Mouse (Mus musculus): ENCODE measurements at regions not wholly inside any gene's neighbourhood (a gene's known extent, or its start where the extent isn't known, plus 50 kb on each side); places are given as distances from the start of the nearest gene placed in this dataset.

- DNase-seq (ENCODE audit: low spot score in 2 of 2), result no peak
Observed at GRCm38 (mm10) chr4:12628702-12629374, 457.0 kb upstream of the Fam92a start.

- DNase-seq (ENCODE audit: low spot score in 2 of 2), result no peak
Observed at GRCm38 (mm10) chr4:12627158-12627871, 455.5 kb upstream of the Fam92a start.

- no peak for DNase-seq (ENCODE audit: low spot score in 2 of 2)
Observed at GRCm38 (mm10) chr4:12620756-12621270, 449.0 kb upstream of the Fam92a start.

- no peak for DNase-seq (ENCODE audit: low spot score in 2 of 2)
Observed at GRCm38 (mm10) chr4:12620059-12620755, 448.4 kb upstream of the Fam92a start.

- DNase-seq (ENCODE audit: low spot score in 2 of 2), result no peak
Observed at GRCm38 (mm10) chr4:12616665-12617064, 444.9 kb upstream of the Fam92a start.

- no peak for DNase-seq (ENCODE audit: low spot score in 2 of 2)
Observed at GRCm38 (mm10) chr4:12611511-12611910, 439.7 kb upstream of the Fam92a start.

GRCm38 (mm10) chr4:12601165-12601919 is 429.5 kb upstream of the Fam92a start:
- DNase-seq (ENCODE audit: low spot score in 2 of 2), result no peak

GRCm38 (mm10) chr4:12595801-12596515 is 424.1 kb upstream of the Fam92a start:
- DNase-seq (ENCODE audit: low spot score in 2 of 2), result no peak

GRCm38 (mm10) chr4:12592973-12593372 is 421.2 kb upstream of the Fam92a start:
- no peak for DNase-seq (ENCODE audit: low spot score in 2 of 2)

- no peak for DNase-seq (ENCODE audit: low spot score in 2 of 2)
Observed at GRCm38 (mm10) chr4:12578102-12578501, 406.3 kb upstream of the Fam92a start.

GRCm38 (mm10) chr4:12571881-12572280 is 400.1 kb upstream of the Fam92a start:
- no peak for DNase-seq (ENCODE audit: low spot score in 2 of 2)

- DNase-seq (ENCODE audit: low spot score in 2 of 2), result no peak
Observed at GRCm38 (mm10) chr4:12570689-12571088, 398.9 kb upstream of the Fam92a start.

- no peak for DNase-seq (ENCODE audit: low spot score in 2 of 2)
Observed at GRCm38 (mm10) chr4:12567643-12568042, 395.8 kb upstream of the Fam92a start.

GRCm38 (mm10) chr4:12563016-12563415 is 391.2 kb upstream of the Fam92a start:
- DNase-seq (ENCODE audit: low spot score in 2 of 2), result no peak

- DNase-seq (ENCODE audit: low spot score in 2 of 2), result no peak
Observed at GRCm38 (mm10) chr4:12560546-12560945, 388.7 kb upstream of the Fam92a start.

GRCm38 (mm10) chr4:12560015-12560414 is 388.2 kb upstream of the Fam92a start:
- no peak for DNase-seq (ENCODE audit: low spot score in 2 of 2)

GRCm38 (mm10) chr4:12557105-12557504 is 385.3 kb upstream of the Fam92a start:
- DNase-seq (ENCODE audit: low spot score in 2 of 2), result no peak

GRCm38 (mm10) chr4:12549265-12549664 is 377.4 kb upstream of the Fam92a start:
- DNase-seq (ENCODE audit: low spot score in 2 of 2), result no peak

- no peak for DNase-seq (ENCODE audit: low spot score in 2 of 2)
Observed at GRCm38 (mm10) chr4:12543906-12544305, 372.1 kb upstream of the Fam92a start.

- DNase-seq (ENCODE audit: low spot score in 2 of 2), result no peak
Observed at GRCm38 (mm10) chr4:12541508-12541907, 369.7 kb upstream of the Fam92a start.

- no peak for DNase-seq (ENCODE audit: low spot score in 2 of 2)
Observed at GRCm38 (mm10) chr4:12539184-12539791, 367.5 kb upstream of the Fam92a start.

All from frontal cortex, postnatal 10 days (tissue).